Mouse (Mus musculus) heart, postnatal 0 days (tissue): ENCODE data around the gene Rps6.

Experiments used
- CTCF ChIP-seq: IDR thresholded peaks from 2 replicates; pipeline ENCODE4 v1.5.1; 2016; ENCODE audit warnings: antibody characterized with exemption, control low read depth, low read depth
- EP300 ChIP-seq: IDR thresholded peaks from 2 replicates; pipeline ENCODE4 v1.6.1; 2016; ENCODE audit warnings: antibody characterized with exemption, low read depth

DNA sequence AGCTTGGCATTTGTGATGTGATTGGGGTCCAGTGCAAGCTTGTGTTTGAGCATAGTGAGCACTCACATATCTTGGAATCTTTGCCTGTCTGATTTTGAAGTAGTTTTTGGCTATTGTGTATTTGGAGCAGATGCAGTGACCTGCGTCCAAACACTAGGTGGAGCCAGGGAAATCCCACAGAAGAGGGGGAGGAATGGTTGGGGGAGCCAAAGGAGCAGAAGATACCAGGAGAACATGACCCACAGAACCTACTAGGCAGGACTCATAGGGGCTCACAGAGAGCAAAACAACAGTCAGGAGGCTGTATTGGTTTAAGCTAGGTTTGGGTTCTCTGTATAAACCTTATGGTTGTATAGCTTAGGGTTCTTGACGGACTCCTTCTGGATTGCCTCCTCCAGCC lies 46.6 kb downstream of the Rps6 start:
- TF ChIP-seq CTCF (peak; percentile 53), EP300 (no peak)
